Mouse (Mus musculus): ENCODE data around the gene Unc13d.
"Not testable (repeated sequence)": the region's sequence is repeated elsewhere in the genome, so short reads cannot be mapped to it uniquely, and the experiment has no call there.

Unc13d gene

DNA sequence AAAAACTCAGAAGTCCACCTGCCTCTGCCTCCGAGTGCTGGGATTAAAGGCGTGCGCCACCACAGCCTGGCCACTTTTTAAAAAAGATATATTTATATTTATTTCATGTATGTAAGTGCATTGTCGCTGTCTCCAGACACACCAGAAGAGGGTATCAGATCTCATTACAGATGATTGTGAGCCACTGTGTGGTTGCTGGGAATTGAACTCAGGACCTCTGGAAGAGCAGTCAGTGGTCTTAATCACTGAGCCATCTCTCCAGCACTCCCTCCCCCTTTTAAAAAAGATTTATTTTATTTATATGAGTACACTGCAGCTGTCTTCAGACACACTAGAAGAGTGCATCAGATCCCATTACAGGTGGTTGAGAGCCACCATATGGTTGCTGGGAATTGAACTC is 58.9 kb downstream of the Unc13d start:
- not testable (repeated sequence) for DNase-seq

GRCm38 (mm10) chr11:116018106-116018505 is 59.7 kb downstream of the Unc13d start:
- DNase-seq: peak; percentile 57

GRCm38 (mm10) chr11:116014821-116015220 is 62.9 kb downstream of the Unc13d start:
- no peak for DNase-seq

DNA sequence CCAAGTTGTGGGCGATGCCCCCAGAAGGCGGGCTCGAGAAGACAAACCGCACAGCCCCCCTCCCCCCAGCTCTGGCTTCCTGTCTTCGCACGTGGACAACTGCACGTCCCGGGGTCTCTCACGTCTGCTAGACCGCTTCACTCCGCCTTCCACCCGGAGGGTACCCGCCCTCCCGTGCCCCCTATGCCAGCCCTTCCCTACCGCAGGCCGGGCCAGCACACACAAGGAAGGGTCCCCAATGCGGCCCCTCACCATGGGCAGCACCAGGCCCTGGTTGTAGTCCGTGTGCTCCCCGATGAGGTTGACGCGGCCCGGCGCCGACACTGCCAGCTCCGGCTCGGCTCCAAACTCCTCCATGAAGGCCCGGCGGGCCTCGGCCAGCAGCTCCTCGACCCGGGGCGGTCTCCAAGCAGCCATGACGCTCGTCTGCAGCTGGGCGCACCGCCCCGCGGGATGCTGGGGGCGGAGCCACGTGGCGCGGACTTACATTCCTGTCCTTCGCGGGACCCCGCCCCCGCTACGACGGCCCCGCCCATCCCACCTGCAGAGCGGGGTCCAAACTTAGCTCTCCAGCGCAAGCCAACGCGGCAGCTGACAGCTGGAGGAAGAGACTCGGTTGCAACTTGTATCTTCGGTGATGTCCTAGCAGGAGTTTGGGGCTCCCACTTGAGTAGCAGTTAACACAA is 65.4 kb downstream of the Unc13d start, which contains the start of gene Galk1:
Gene Galk1 (minus strand): TSS at position 458 of the 686 bp plus-strand sequence.
- DNase-seq: peak; percentile 96
